9 mouse cellular contexts compared by ENCODE assay signal in genomic region chr4:133175998-133176760, GRCm38 (mm10). TPM values are rescaled to one million over a fixed set of nuclear protein-coding genes. Genes with fewer than 3 reads are reported as not detected.
DNase-seq lines count a peak whose midpoint lies in the region; ATAC-seq lines count a peak whose summit lies in the region.
"Had no signal": no experiment of that assay in that cellular context is flagged by ENCODE, and none has a peak within 500 bp of the region (broad histone marks: within the 10 kb centered on the region; RNA-seq: fewer than 3 reads in every experiment).

No protein-coding gene starts in this region.

- peak overlapping the region; percentile 81; the same call in 1 of the 2 replicates for H3K27ac ChIP-seq in liver, embryonic 12.5 days
- no peak overlapping the region for H3K27ac ChIP-seq in liver, embryonic 11.5 days (ENCODE audit: low read depth, low read length)
- peak overlapping the region; percentile 12; the same call in 1 of the 2 replicates for H3K27ac ChIP-seq in hindbrain, embryonic 11.5 days (ENCODE audit: low read depth, low read length)
- H3K27ac ChIP-seq in midbrain, embryonic 13.5 days = peak overlapping the region; percentile 65

- H3K4me2 ChIP-seq in liver, embryonic 12.5 days = no peak overlapping the region
- no peak overlapping the region for H3K4me2 ChIP-seq in liver, embryonic 11.5 days
- H3K4me2 ChIP-seq in hindbrain, embryonic 11.5 days (replicated peaks; ENCODE audit: low read depth, low read length) = no peak overlapping the region
- H3K4me2 ChIP-seq in midbrain, embryonic 13.5 days (replicated peaks) = peak overlapping the region; percentile 17
- H3K4me2 ChIP-seq: lung, embryonic 15.5 days had no signal

- H3K27me3 ChIP-seq in liver, embryonic 12.5 days (replicated peaks) = no peaks in the 10 kb centered on the region
- H3K27me3 ChIP-seq in liver, embryonic 11.5 days (replicated peaks; ENCODE audit: control insufficient read depth, insufficient read depth, low read length) = no peaks in the 10 kb centered on the region
- H3K27me3 ChIP-seq in hindbrain, embryonic 11.5 days (ENCODE audit: control insufficient read depth, insufficient read depth, low read length) = no peaks in the 10 kb centered on the region
- no peaks in the 10 kb centered on the region for H3K27me3 ChIP-seq in midbrain, embryonic 13.5 days
- H3K27me3 ChIP-seq: lung, embryonic 15.5 days had no signal

- H3K9me3 ChIP-seq in liver, embryonic 12.5 days (replicated peaks) = no peaks in the 10 kb centered on the region
- H3K9me3 ChIP-seq in liver, embryonic 11.5 days (ENCODE audit: control insufficient read depth, low read length) = no peaks in the 10 kb centered on the region
- no peaks in the 10 kb centered on the region for H3K9me3 ChIP-seq in hindbrain, embryonic 11.5 days (ENCODE audit: control insufficient read depth, low read length)
- H3K9me3 ChIP-seq in midbrain, embryonic 13.5 days = no peaks in the 10 kb centered on the region
- H3K9me3 ChIP-seq: lung, embryonic 15.5 days had no signal

- no peak overlapping the region for H3K4me3 ChIP-seq in liver, embryonic 12.5 days
- no peak overlapping the region for H3K4me3 ChIP-seq in liver, embryonic 11.5 days (ENCODE audit: low read depth, low read length)
- no peak overlapping the region for H3K4me3 ChIP-seq in hindbrain, embryonic 11.5 days (ENCODE audit: low read depth, low read length)
- H3K4me3 ChIP-seq in midbrain, embryonic 13.5 days (replicated peaks) = no peak overlapping the region
- H3K4me3 ChIP-seq: lung, embryonic 15.5 days had no signal

- peaks cover 76% of the 10 kb centered on the region for H3K4me1 ChIP-seq in liver, embryonic 12.5 days
- peaks cover 42% of the 10 kb centered on the region for H3K4me1 ChIP-seq in liver, embryonic 11.5 days (replicated peaks; ENCODE audit: control insufficient read depth, insufficient read depth, low read length)
- H3K4me1 ChIP-seq in hindbrain, embryonic 11.5 days (replicated peaks; ENCODE audit: control insufficient read depth, insufficient read depth, low read length) = no peaks in the 10 kb centered on the region; the same call in 1 of the 2 replicates
- H3K4me1 ChIP-seq in midbrain, embryonic 13.5 days (replicated peaks) = peaks cover 28% of the 10 kb centered on the region

- no peak for ATAC-seq in CD4-positive, CD25-positive, alpha-beta regulatory T cell, adult 4 months
- ATAC-seq in liver, embryonic 12.5 days = no peak
- no peak for ATAC-seq in liver, embryonic 11.5 days (replicated peaks; ENCODE audit: low FRiP score)
- ATAC-seq in hindbrain, embryonic 11.5 days (ENCODE audit: low FRiP score) = no peak
- peak; percentile 20; the same call in 1 of the 2 replicates for ATAC-seq in midbrain, embryonic 13.5 days

- peak; percentile 48 for DNase-seq in CD4-positive, CD25-positive, alpha-beta regulatory T cell, adult 2 months (ENCODE audit: low read depth, low spot score)
- DNase-seq in liver, embryonic 11.5 days (ENCODE audit: low spot score) = no peak
- DNase-seq in hindbrain, embryonic 11.5 days (ENCODE audit: low spot score) = no peak
- no peak for DNase-seq in c-Kit-positive CD71-positive TER-119-positive erythroid progenitor cells, embryonic 14.5 days (ENCODE audit: low spot score)
- no peak for DNase-seq in gastrocnemius, adult 18-20 months (ENCODE audit: low spot score)

- peaks cover 47% of the 10 kb centered on the region for H3K36me3 ChIP-seq in liver, embryonic 12.5 days
- H3K36me3 ChIP-seq in liver, embryonic 11.5 days (ENCODE audit: control insufficient read depth, insufficient read depth, low read length) = peaks cover 13% of the 10 kb centered on the region
- no peaks in the 10 kb centered on the region for H3K36me3 ChIP-seq in hindbrain, embryonic 11.5 days (ENCODE audit: control insufficient read depth, insufficient read depth, low read length)
- H3K36me3 ChIP-seq in midbrain, embryonic 13.5 days = peaks cover 8% of the 10 kb centered on the region; the same call in 1 of the 2 replicates

- H3K9ac ChIP-seq in liver, embryonic 12.5 days = no peak overlapping the region
- no peak overlapping the region for H3K9ac ChIP-seq in liver, embryonic 11.5 days (ENCODE audit: low read depth, low read length)
- H3K9ac ChIP-seq in hindbrain, embryonic 11.5 days (ENCODE audit: low read depth, low read length) = no peak overlapping the region
- peak overlapping the region; percentile 42 for H3K9ac ChIP-seq in midbrain, embryonic 13.5 days (replicated peaks)
- H3K9ac ChIP-seq: lung, embryonic 15.5 days had no signal

- 74% methylated on average over 14 of the region's 14 CpGs for WGBS in liver, embryonic 12.5 days (ENCODE audit: insufficient replicate concordance)
- 63% methylated on average over 14 of the region's 14 CpGs for WGBS in liver, embryonic 11.5 days
- WGBS in hindbrain, embryonic 11.5 days = 64% methylated on average over 14 of the region's 14 CpGs
- WGBS in midbrain, embryonic 13.5 days = 64% methylated on average over 14 of the region's 14 CpGs

RNA-seq across cellular contexts. Expression of gene Cd164l2, which starts 35.8 kb away (rescaled TPM):
- polyA plus RNA-seq in CD4-positive, CD25-positive, alpha-beta regulatory T cell, adult 4 months (2017; shearing (Covaris generic)) = under 1 TPM in 1 of 2 experiments, not detected in 1; 0.54 TPM
- 0.12 and 0.26 TPM in 2 replicates for polyA plus RNA-seq in liver, embryonic 12.5 days (2016; fragmentation: Nextera tagmentation; extraction: Ambion mirVana)
- 0.70 and 0.77 TPM in 2 replicates for polyA plus RNA-seq in liver, embryonic 11.5 days (2014; fragmentation: Nextera tagmentation; extraction: Ambion mirVana)
- polyA plus RNA-seq in hindbrain, embryonic 11.5 days (2014; fragmentation: Nextera tagmentation; extraction: Ambion mirVana) = 0.91 and 0.93 TPM in 2 replicates
- 0.67 and 1.3 TPM in 2 replicates for polyA plus RNA-seq in midbrain, embryonic 13.5 days (2015; fragmentation: Nextera tagmentation; extraction: Ambion mirVana)
- not detected for total RNA-seq in gastrocnemius, adult 18-20 months (2021)

RNA-seq across cellular contexts. Expression of gene Gpr3, which starts 36.2 kb away (rescaled TPM):
- not detected for polyA plus RNA-seq in CD4-positive, CD25-positive, alpha-beta regulatory T cell, adult 4 months (2017; shearing (Covaris generic))
- not detected in 2 replicates for polyA plus RNA-seq in liver, embryonic 12.5 days (2016; fragmentation: Nextera tagmentation; extraction: Ambion mirVana)
- 0.17 TPM in 1 of 2 replicates, not detected in the other for polyA plus RNA-seq in liver, embryonic 11.5 days (2014; fragmentation: Nextera tagmentation; extraction: Ambion mirVana)
- polyA plus RNA-seq in hindbrain, embryonic 11.5 days (2014; fragmentation: Nextera tagmentation; extraction: Ambion mirVana) = 0.19 and 0.50 TPM in 2 replicates
- polyA plus RNA-seq in midbrain, embryonic 13.5 days (2015; fragmentation: Nextera tagmentation; extraction: Ambion mirVana) = 0.22 and 0.67 TPM in 2 replicates
- total RNA-seq in gastrocnemius, adult 18-20 months (2021) = not detected

RNA-seq across cellular contexts. Expression of gene Wasf2, which starts 45.9 kb away (rescaled TPM):
- 10 to 100 TPM; 69.2 to 76.3 TPM for polyA plus RNA-seq in CD4-positive, CD25-positive, alpha-beta regulatory T cell, adult 4 months (2017; shearing (Covaris generic))
- polyA plus RNA-seq in liver, embryonic 12.5 days (2016; fragmentation: Nextera tagmentation; extraction: Ambion mirVana) = 35.9 and 42.2 TPM in 2 replicates
- polyA plus RNA-seq in liver, embryonic 11.5 days (2014; fragmentation: Nextera tagmentation; extraction: Ambion mirVana) = 32.1 and 42.2 TPM in 2 replicates
- polyA plus RNA-seq in hindbrain, embryonic 11.5 days (2014; fragmentation: Nextera tagmentation; extraction: Ambion mirVana) = 34.6 and 58.4 TPM in 2 replicates
- polyA plus RNA-seq in midbrain, embryonic 13.5 days (2015; fragmentation: Nextera tagmentation; extraction: Ambion mirVana) = 28.8 and 34.2 TPM in 2 replicates
- 10 to 100 TPM; 29.1 to 33.3 TPM for total RNA-seq in gastrocnemius, adult 18-20 months (2021)
